Mouse (Mus musculus) hindbrain, embryonic 16.5 days (tissue): Measurements from ENCODE around the gene Gipc2. TPM values are rescaled to one million over a fixed set of nuclear protein-coding genes. Genes with fewer than 3 reads are reported as not detected.

Source experiments
- ATAC-seq: fragments of 200-750 bp; cut with Nextera tagmentation; 2 replicates; pipeline ENCODE4 v1.8.0; 2017; ENCODE audit warnings: moderate TSS enrichment, moderate library complexity
- H3K27ac ChIP-seq: fragments of 300-500 bp; sonication (generic); 2 replicates; pipeline ENCODE4 v1.5.1; 2014; ENCODE audit warnings: low read depth, mild to moderate bottlenecking, control low read depth, low read length, moderate library complexity
- H3K27me3 ChIP-seq: fragments of 300-500 bp; sonication (generic); replicated peaks from 2 replicates; pipeline ENCODE4 v1.6.1; 2014; ENCODE audit warnings: low read length; ENCODE audit not compliant: control insufficient read depth, insufficient read depth
- H3K36me3 ChIP-seq: fragments of 300-500 bp; sonication (generic); 2 replicates; pipeline ENCODE4 v1.6.1; 2014; ENCODE audit warnings: mild to moderate bottlenecking, low read length, moderate library complexity, mixed read lengths; ENCODE audit not compliant: control insufficient read depth, insufficient read depth
- H3K4me1 ChIP-seq: fragments of 300-500 bp; sonication (generic); 2 replicates; pipeline ENCODE4 v1.6.1; 2014; ENCODE audit warnings: low read depth, low read length; ENCODE audit not compliant: control insufficient read depth, insufficient read depth
- H3K4me2 ChIP-seq: fragments of 300-500 bp; sonication (generic); 2 replicates; pipeline ENCODE4 v1.6.1; 2014; ENCODE audit warnings: mild to moderate bottlenecking, low read length, control low read depth, moderate library complexity
- H3K4me3 ChIP-seq: fragments of 300-500 bp; sonication (generic); 2 replicates; pipeline ENCODE4 v1.5.1; 2014; ENCODE audit warnings: mild to moderate bottlenecking, low read length, control low read depth, moderate library complexity
- H3K9ac ChIP-seq: fragments of 300-500 bp; sonication (generic); 2 replicates; pipeline ENCODE4 v1.6.1; 2014; ENCODE audit warnings: low read depth, mild to moderate bottlenecking, control low read depth, low read length, moderate library complexity
- H3K9me3 ChIP-seq: fragments of 300-500 bp; sonication (generic); 2 replicates; pipeline ENCODE4 v1.6.1; 2014; ENCODE audit warnings: mild to moderate bottlenecking, low read length, moderate library complexity; ENCODE audit not compliant: control insufficient read depth
- WGBS: fragments of 180-500 bp; shearing (Covaris S2); extraction: QIAGEN DNeasy Blood & Tissue Kit; methylation state at CpG from one replicate; pipeline ENCODE4 v1.1.7; 2014; 5-methylcytosine and 5-hydroxymethylcytosine counted together
- polyA plus RNA-seq: library from polyadenylated mRNA; unstranded; fragments of >200 nt; fragmentation: Nextera tagmentation; extraction: Ambion mirVana; gene quantifications from 2 replicates; pipeline ENCODE4 v1.2.1, GENCODE M21; 2015

Gene Gipc2
- polyA plus RNA-seq, 1 experiment from 2014 or later = 11.9 TPM

GRCm38 (mm10) chr3:152095030-152095429, 71.0 kb downstream of the Gipc2 start:
- H3K9ac ChIP-seq = no peak overlapping the region
- H3K9me3 ChIP-seq = no peaks in the 10 kb centered on the region
- no peak for ATAC-seq
- WGBS = 18% methylated on average over 3 of the region's 3 CpGs
- H3K27ac ChIP-seq = no peak overlapping the region
- no peak overlapping the region for H3K4me3 ChIP-seq
- H3K4me2 ChIP-seq = no peak overlapping the region
- no peaks in the 10 kb centered on the region for H3K36me3 ChIP-seq
- no peaks in the 10 kb centered on the region for H3K4me1 ChIP-seq
- H3K27me3 ChIP-seq = no peaks in the 10 kb centered on the region

GRCm38 (mm10) chr3:152092385-152093057, 73.5 kb downstream of the Gipc2 start:
- Histone ChIP-seq H3K4me2 (peak overlapping the region; percentile 54), H3K27me3 (no peaks in the 10 kb centered on the region), H3K36me3 (no peaks in the 10 kb centered on the region), H3K9me3 (no peaks in the 10 kb centered on the region), H3K9ac (peak overlapping the region; percentile 55), H3K27ac (no peak overlapping the region), H3K4me3 (peak overlapping the region; percentile 41), H3K4me1 (no peaks in the 10 kb centered on the region)
- WGBS = 58% methylated on average over 34 of the region's 34 CpGs
- peak; percentile 29; the same call in 1 of the 2 replicates for ATAC-seq

GRCm38 (mm10) chr3:152089178-152089577, 76.9 kb downstream of the Gipc2 start:
- H3K36me3 ChIP-seq = no peaks in the 10 kb centered on the region
- peak; percentile 62; the same call in 1 of the 2 replicates for ATAC-seq
- no peak overlapping the region for H3K27ac ChIP-seq
- 6% methylated on average over 4 of the region's 4 CpGs for WGBS
- H3K4me1 ChIP-seq = no peaks in the 10 kb centered on the region
- H3K4me3 ChIP-seq = no peak overlapping the region
- no peaks in the 10 kb centered on the region for H3K27me3 ChIP-seq
- H3K9me3 ChIP-seq = no peaks in the 10 kb centered on the region
- no peak overlapping the region for H3K9ac ChIP-seq
- H3K4me2 ChIP-seq = no peak overlapping the region

GRCm38 (mm10) chr3:152081381-152081780, 84.6 kb downstream of the Gipc2 start:
- over 99% methylated on average over 3 of the region's 3 CpGs for WGBS
- H3K4me2 ChIP-seq = no peak overlapping the region

GRCm38 (mm10) chr3:152076088-152076487, 89.9 kb downstream of the Gipc2 start:
- H3K27ac ChIP-seq = no peak overlapping the region
- H3K27me3 ChIP-seq = no peaks in the 10 kb centered on the region
- H3K4me2 ChIP-seq = no peak overlapping the region
- 83% methylated on average over 7 of the region's 7 CpGs for WGBS
- H3K36me3 ChIP-seq = no peaks in the 10 kb centered on the region
- no peak for ATAC-seq
- H3K9me3 ChIP-seq = no peaks in the 10 kb centered on the region
- H3K4me1 ChIP-seq = no peaks in the 10 kb centered on the region
- H3K9ac ChIP-seq = no peak overlapping the region
- H3K4me3 ChIP-seq = no peak overlapping the region

More at GRCm38 (mm10) chr3:152081381-152081780, 84.6 kb downstream of the Gipc2 start:
- Histone ChIP-seq H3K9me3 (no peaks in the 10 kb centered on the region), H3K36me3 (no peaks in the 10 kb centered on the region), H3K27ac (no peak overlapping the region), H3K4me3 (no peak overlapping the region), H3K4me1 (no peaks in the 10 kb centered on the region), H3K27me3 (no peaks in the 10 kb centered on the region), H3K9ac (no peak overlapping the region)
- no peak for ATAC-seq

- H3K9ac ChIP-seq = no peak overlapping the region
- H3K4me2 ChIP-seq = no peak overlapping the region
- H3K4me1 ChIP-seq = no peaks in the 10 kb centered on the region
- no peaks in the 10 kb centered on the region; the same call in 1 of the 2 replicates for H3K27me3 ChIP-seq
- H3K4me3 ChIP-seq = no peak overlapping the region
- no peak overlapping the region for H3K27ac ChIP-seq
- no peaks in the 10 kb centered on the region for H3K9me3 ChIP-seq
- 88% methylated on average over 2 of the region's 2 CpGs for WGBS
- no peaks in the 10 kb centered on the region for H3K36me3 ChIP-seq
- ATAC-seq = no peak
Measured at GRCm38 (mm10) chr3:152069001-152069400, 97.0 kb downstream of the Gipc2 start.

- ATAC-seq = no peak
- Histone ChIP-seq H3K36me3 (no peaks in the 10 kb centered on the region), H3K9ac (no peak overlapping the region), H3K27me3 (no peaks in the 10 kb centered on the region; the same call in 1 of the 2 replicates), H3K4me1 (no peaks in the 10 kb centered on the region), H3K4me2 (no peak overlapping the region), H3K27ac (no peak overlapping the region), H3K9me3 (no peaks in the 10 kb centered on the region), H3K4me3 (no peak overlapping the region)
- 90% methylated on average over 1 of the region's 1 CpGs for WGBS
Measured at GRCm38 (mm10) chr3:152068311-152068710, 97.7 kb downstream of the Gipc2 start.

GRCm38 (mm10) chr3:152066696-152067095, 99.3 kb downstream of the Gipc2 start:
- peak overlapping the region; percentile 22 for H3K4me2 ChIP-seq
- no peaks in the 10 kb centered on the region for H3K36me3 ChIP-seq
- no peaks in the 10 kb centered on the region; the same call in 1 of the 2 replicates for H3K27me3 ChIP-seq
- H3K4me1 ChIP-seq = no peaks in the 10 kb centered on the region
- ATAC-seq = peak; percentile 70
- H3K9me3 ChIP-seq = no peaks in the 10 kb centered on the region
- no peak overlapping the region for H3K27ac ChIP-seq
- peak overlapping the region; percentile 7; the same call in 1 of the 2 replicates for H3K9ac ChIP-seq
- WGBS = 30% methylated on average over 13 of the region's 13 CpGs
- H3K4me3 ChIP-seq = peak overlapping the region; percentile 12; the same call in 1 of the 2 replicates

- ATAC-seq = 0 out of 2 replicates have a peak, but pooled peaks have one; percentile 50
- Histone ChIP-seq H3K9me3 (no peaks in the 10 kb centered on the region), H3K4me1 (no peaks in the 10 kb centered on the region), H3K27me3 (no peaks in the 10 kb centered on the region; the same call in 1 of the 2 replicates), H3K4me2 (no peak overlapping the region), H3K27ac (no peak overlapping the region), H3K4me3 (no peak overlapping the region), H3K36me3 (no peaks in the 10 kb centered on the region), H3K9ac (no peak overlapping the region)
- 60% methylated on average over 4 of the region's 4 CpGs for WGBS
Measured at GRCm38 (mm10) chr3:152065806-152066205, 100.2 kb downstream of the Gipc2 start.
